Mouse (Mus musculus): Measurements from ENCODE around the gene Ier3.

GRCm38 (mm10) chr17:35800905-35801304, 20.6 kb upstream of the Ier3 start:
- TF ChIP-seq CTCF (IDR thresholded peaks at IDR 0.05; ENCODE audit: low read depth) (no peak), EP300 (IDR thresholded peaks at IDR 0.05; ENCODE audit: low read depth) (no peak)

Measured in liver, postnatal 0 days (tissue).